Mouse (Mus musculus) heart, adult 9 months (tissue): ENCODE measurements around the gene Rfx4.

ENCODE experiments used
- DNase-seq, 2 experiments: peaks; one replicate each; pipeline ENCODE4 v3.0.0; 2022; ENCODE audit warnings: low spot score in 2 of 2

The Rfx4 gene

DNA sequence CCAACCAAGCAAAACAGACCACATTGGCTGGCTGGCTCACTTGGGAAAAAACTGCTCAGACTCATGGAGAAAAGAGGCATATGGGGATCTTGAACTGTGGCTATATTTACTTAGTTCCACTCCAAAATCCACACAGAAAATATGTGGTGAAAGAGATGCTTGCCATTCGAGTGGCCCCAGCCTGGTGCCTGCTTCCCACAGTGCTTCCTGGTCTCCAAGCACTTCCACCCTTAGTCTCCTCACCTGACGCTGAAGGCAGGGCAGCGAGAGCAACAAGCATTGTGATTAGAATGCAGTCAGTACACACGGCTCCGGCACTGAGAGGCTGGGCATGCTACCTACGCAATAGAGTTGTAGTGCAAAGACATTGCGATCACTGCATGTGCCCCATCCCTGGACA, 111.7 kb downstream of the Rfx4 start:
- DNase-seq = no peak

- DNase-seq = no peak
Measured at GRCm38 (mm10) chr10:84871285-84871684, 115.4 kb downstream of the Rfx4 start.

DNA sequence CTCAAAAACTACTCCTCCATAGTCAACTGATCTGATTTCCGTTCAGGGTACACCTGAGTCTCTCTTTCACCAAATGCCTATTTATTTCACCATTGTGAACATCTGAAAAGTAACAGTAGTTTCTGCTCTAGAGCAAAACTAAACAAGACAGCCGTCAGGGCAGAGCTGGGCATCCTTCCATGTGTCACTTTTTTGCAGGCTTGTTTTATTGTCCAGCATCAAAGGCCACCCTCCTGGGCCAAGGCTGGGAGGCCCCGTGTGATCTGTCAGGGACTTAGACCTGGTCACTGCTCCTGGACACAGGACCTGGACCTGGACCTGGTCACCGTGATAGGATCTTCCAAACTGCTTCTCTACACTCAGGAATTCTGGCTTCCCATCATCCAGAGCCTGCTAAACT, 116.1 kb downstream of the Rfx4 start:
- no peak for DNase-seq

DNA sequence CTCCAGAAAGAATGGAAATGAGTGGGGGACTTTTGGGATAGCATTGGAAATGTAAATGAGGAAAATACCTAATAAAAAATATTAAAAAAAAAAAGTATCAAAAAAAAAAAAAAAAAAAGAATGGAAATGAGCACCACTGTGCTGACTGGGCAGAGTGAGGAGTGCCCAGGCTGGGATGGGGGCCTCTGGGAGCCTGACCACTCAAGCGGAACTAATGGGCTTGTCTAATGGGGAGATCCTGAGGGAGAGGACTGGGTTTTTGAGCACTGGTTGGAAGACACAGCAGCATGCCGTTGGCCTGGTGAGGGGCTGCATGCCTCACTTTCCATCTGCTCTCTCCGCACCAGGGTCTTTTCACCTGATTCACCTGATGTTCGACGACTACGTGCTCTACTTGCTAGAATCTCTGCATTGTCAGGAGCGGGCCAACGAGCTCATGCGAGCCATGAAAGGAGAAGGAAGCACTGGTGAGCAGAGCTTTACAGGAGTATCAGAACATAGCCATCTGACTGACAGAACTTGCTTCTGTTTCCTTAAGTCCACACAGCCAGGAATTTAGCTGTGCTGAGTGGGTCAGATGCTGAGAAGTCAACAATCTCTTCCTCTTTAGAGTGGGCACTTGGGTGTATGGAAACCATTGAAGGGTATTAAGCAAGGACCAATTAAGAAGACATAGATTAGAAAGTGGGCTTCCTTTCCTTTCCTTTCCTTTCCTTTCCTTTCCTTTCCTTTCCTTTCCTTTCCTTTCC, 124.1 kb downstream of the Rfx4 start:
- DNase-seq = no peak

DNA sequence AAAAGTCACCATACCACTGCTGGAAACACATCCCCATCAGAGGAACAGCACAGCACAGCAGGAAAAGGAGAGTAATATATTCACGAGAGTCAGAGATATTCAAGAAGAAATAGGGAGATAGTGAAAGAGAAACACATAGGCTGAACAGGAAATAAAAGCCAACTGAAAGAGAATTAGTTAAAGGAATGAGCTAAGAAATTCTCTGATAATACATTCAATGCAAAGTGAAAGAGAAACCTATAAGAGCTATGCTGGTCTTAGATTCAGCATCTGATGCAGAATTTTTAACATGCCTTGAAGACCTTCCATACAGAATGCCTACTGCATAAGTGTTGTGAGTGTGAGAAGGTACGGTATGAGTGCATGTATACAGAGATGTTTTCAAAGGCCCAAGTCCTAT, 126.7 kb downstream of the Rfx4 start:
- DNase-seq = no peak

GRCm38 (mm10) chr10:84885341-84885884, 129.6 kb downstream of the Rfx4 start:
- DNase-seq = no peak

GRCm38 (mm10) chr10:84886221-84886627, 130.4 kb downstream of the Rfx4 start:
- DNase-seq = peak; percentile 40 to 56

- DNase-seq = no peak
Measured at GRCm38 (mm10) chr10:84886785-84887184, 130.9 kb downstream of the Rfx4 start.

GRCm38 (mm10) chr10:84889096-84889846, 133.4 kb downstream of the Rfx4 start:
- DNase-seq = no peak

GRCm38 (mm10) chr10:84895810-84896358, 140.0 kb downstream of the Rfx4 start:
- DNase-seq = no peak

- DNase-seq = no peak
Measured at GRCm38 (mm10) chr10:84896941-84897930, 141.4 kb downstream of the Rfx4 start.

GRCm38 (mm10) chr10:84898144-84898979, 142.5 kb downstream of the Rfx4 start:
- DNase-seq = no peak

GRCm38 (mm10) chr10:84901676-84902075, 145.8 kb downstream of the Rfx4 start:
- DNase-seq = peak; percentile 28 to 29

- DNase-seq = no peak
Measured at GRCm38 (mm10) chr10:84902213-84902612, 146.4 kb downstream of the Rfx4 start.

GRCm38 (mm10) chr10:84903307-84903706, 147.4 kb downstream of the Rfx4 start:
- DNase-seq = no peak

GRCm38 (mm10) chr10:84903742-84904141, 147.9 kb downstream of the Rfx4 start:
- no peak for DNase-seq

- DNase-seq = no peak
Measured at GRCm38 (mm10) chr10:84906895-84907294, 151.0 kb downstream of the Rfx4 start.

- no peak for DNase-seq
Measured at GRCm38 (mm10) chr10:84908006-84908405, 152.1 kb downstream of the Rfx4 start.

DNA sequence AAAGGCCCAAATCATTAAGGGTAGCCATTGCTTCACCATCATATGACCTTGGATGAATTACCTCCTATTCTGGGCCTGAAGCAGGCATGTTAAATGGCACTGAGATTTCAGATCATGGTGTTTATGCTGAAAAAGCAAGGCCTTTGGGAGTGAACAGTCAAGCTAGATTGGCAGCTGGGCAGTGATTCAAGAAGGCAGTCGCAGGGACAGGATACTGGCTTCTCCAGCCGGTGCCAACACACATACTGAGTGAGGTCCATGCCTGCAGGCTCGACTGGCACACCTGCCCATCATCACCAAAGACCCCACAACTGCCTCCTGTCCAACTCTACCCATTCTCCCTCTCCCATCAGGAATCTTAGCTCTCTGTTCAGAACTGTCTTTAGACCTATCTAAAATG, 152.6 kb downstream of the Rfx4 start:
- no peak for DNase-seq

- DNase-seq = no peak
Measured at GRCm38 (mm10) chr10:84909021-84909801, 153.3 kb downstream of the Rfx4 start.
